Mouse (Mus musculus) kidney, postnatal 10 days (tissue): ENCODE measurements around the gene Ap1ar.
"Not testable (repeated sequence)": the region's sequence is repeated elsewhere in the genome, so short reads cannot be mapped to it uniquely, and the experiment has no call there.

Source experiments
- DNase-seq: peaks from one replicate; pipeline ENCODE4 v3.0.0; 2021; ENCODE audit warnings: mixed read lengths

The Ap1ar gene

GRCm38 (mm10) chr3:127793022-127793421 is 44.3 kb downstream of the Ap1ar start:
- DNase-seq: no peak

GRCm38 (mm10) chr3:127791595-127792561 is 45.4 kb downstream of the Ap1ar start:
- no peak for DNase-seq

GRCm38 (mm10) chr3:127791056-127791483 is 46.3 kb downstream of the Ap1ar start:
- DNase-seq: peak; percentile 32

- peak; percentile 74 for DNase-seq
Observed at GRCm38 (mm10) chr3:127790234-127791055, 46.9 kb downstream of the Ap1ar start.

GRCm38 (mm10) chr3:127789500-127790191 is 47.7 kb downstream of the Ap1ar start, which contains the start of gene Tifa:
TSS of gene Tifa (plus strand) at chr3:127789805.
- DNase-seq: peak; percentile 80

GRCm38 (mm10) chr3:127788919-127789318 is 48.4 kb downstream of the Ap1ar start:
- no peak for DNase-seq

- no peak for DNase-seq
Observed at GRCm38 (mm10) chr3:127788038-127788437, 49.3 kb downstream of the Ap1ar start.

- DNase-seq: no peak
Observed at GRCm38 (mm10) chr3:127787032-127787431, 50.3 kb downstream of the Ap1ar start.

- not testable (repeated sequence) for DNase-seq
Observed at GRCm38 (mm10) chr3:127783680-127784079, 53.6 kb downstream of the Ap1ar start.

GRCm38 (mm10) chr3:127782921-127783320 is 54.4 kb downstream of the Ap1ar start:
- DNase-seq: no peak

- peak; percentile 34 for DNase-seq
Observed at GRCm38 (mm10) chr3:127780921-127781320, 56.4 kb downstream of the Ap1ar start.

- peak; percentile 82 for DNase-seq
Observed at GRCm38 (mm10) chr3:127780021-127780644, 57.2 kb downstream of the Ap1ar start, which contains the start of gene Alpk1. TSS of gene Alpk1 (minus strand) at chr3:127780527.

GRCm38 (mm10) chr3:127769146-127769545 is 68.2 kb downstream of the Ap1ar start:
- DNase-seq: no peak

- no peak for DNase-seq
Observed at GRCm38 (mm10) chr3:127765971-127766370, 71.4 kb downstream of the Ap1ar start.

- DNase-seq: no peak
Observed at GRCm38 (mm10) chr3:127764541-127764940, 72.8 kb downstream of the Ap1ar start.

- peak; percentile 86 for DNase-seq
Observed at GRCm38 (mm10) chr3:127763076-127763612, 74.2 kb downstream of the Ap1ar start.

- DNase-seq: no peak
Observed at GRCm38 (mm10) chr3:127762403-127762802, 74.9 kb downstream of the Ap1ar start.

GRCm38 (mm10) chr3:127759212-127759611 is 78.1 kb downstream of the Ap1ar start:
- DNase-seq: peak; percentile 62

GRCm38 (mm10) chr3:127758806-127759205 is 78.5 kb downstream of the Ap1ar start:
- no peak for DNase-seq

- DNase-seq: no peak
Observed at GRCm38 (mm10) chr3:127757886-127758301, 79.4 kb downstream of the Ap1ar start.
